Mouse (Mus musculus): Measurements from ENCODE around the gene Herpud2. TPM values are rescaled to one million over a fixed set of nuclear protein-coding genes. Genes with fewer than 3 reads are reported as not detected.
A peak's percentile ranks its signal among the peaks of the same experiment; 100 is the strongest.

The Herpud2 gene
- polyA plus RNA-seq, 1 experiment from 2014 or later: 34.3 TPM

DNA sequence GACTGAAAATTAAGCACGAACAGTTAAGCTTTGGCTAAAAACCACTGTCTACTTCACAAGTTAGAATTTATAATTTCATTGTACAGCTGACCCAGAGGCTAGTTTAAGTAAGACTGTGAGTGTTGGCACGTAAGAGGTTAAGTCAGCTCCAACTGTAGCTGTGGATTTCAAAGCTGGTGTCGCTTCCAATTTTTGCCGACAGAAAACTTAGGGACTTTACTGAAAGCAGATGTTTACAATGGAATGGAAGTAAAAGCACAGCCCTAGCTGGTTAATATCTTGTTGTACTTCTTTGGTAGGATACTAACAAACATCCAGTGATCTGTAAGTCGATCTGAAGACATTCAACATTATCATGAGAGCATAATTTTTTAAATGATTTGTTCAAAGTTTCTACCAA, 23.0 kb upstream of the Herpud2 start:
- Histone ChIP-seq H3K9ac (no peak overlapping the region), H3K4me2 (peak overlapping the region; percentile 36), H3K27ac (peak overlapping the region; percentile 83), H3K4me3 (no peak overlapping the region), H3K36me3 (no peaks in the 10 kb centered on the region), H3K27me3 (no peaks in the 10 kb centered on the region), H3K4me1 (peaks cover 10% of the 10 kb centered on the region), H3K9me3 (no peaks in the 10 kb centered on the region)
- no peak for ATAC-seq (ENCODE audit: insufficient number of reproducible peaks, low FRiP score, low TSS enrichment, low read depth)
- 29% methylated on average over 5 of the region's 5 CpGs for WGBS

DNA sequence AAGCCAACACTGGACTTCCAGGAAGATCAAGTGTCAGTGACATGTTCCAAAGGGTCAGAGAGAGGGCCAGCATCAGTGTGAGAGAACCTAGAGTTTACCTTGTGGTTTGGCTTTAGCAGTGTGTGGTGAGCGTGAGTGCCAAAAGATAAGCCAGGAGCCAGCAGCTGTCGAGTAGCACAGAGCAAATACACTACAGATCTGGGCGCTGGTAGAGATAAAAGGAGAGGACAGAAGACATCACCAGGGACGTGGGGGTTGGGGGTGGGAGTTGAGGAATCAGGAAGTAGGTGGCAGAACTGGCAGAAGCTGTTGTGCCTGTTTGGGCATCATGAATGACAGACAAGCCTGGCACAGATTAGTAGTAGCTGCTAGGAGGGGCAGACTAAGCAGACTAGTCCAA, 21.6 kb upstream of the Herpud2 start:
- Histone ChIP-seq H3K36me3 (no peaks in the 10 kb centered on the region), H3K4me2 (no peak overlapping the region), H3K9me3 (no peaks in the 10 kb centered on the region), H3K27ac (no peak overlapping the region), H3K4me1 (peaks cover 10% of the 10 kb centered on the region), H3K4me3 (no peak overlapping the region), H3K9ac (no peak overlapping the region), H3K27me3 (no peaks in the 10 kb centered on the region)
- no peak for ATAC-seq (ENCODE audit: insufficient number of reproducible peaks, low FRiP score, low TSS enrichment, low read depth)
- 41% methylated on average over 4 of the region's 4 CpGs for WGBS

DNA sequence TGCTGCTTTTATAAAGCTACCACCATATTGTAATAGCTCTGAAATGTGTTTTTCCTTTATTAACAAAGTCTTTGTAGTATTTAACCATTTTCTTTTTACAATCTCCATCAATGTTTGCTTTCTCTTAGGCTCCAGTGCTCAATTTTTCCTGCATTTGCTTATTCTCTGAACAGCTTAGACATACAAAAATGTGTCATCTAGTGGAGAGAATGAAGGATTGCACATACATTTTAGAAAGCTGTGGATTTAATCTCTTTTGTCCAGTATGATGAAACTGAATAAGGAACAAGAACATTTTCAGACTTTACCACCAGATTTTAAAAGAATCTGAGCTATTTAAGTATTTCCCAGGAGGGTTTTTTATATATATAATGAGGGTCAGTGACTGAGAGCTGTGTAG, 18.0 kb upstream of the Herpud2 start:
- H3K27ac ChIP-seq: no peak overlapping the region
- ATAC-seq (ENCODE audit: insufficient number of reproducible peaks, low FRiP score, low TSS enrichment, low read depth): no peak
- H3K27me3 ChIP-seq: no peaks in the 10 kb centered on the region
- no peaks in the 10 kb centered on the region for H3K9me3 ChIP-seq
- no peak overlapping the region for H3K4me2 ChIP-seq
- no peak overlapping the region for H3K9ac ChIP-seq
- no peaks in the 10 kb centered on the region for H3K4me1 ChIP-seq
- no peaks in the 10 kb centered on the region for H3K36me3 ChIP-seq
- H3K4me3 ChIP-seq: no peak overlapping the region

DNA sequence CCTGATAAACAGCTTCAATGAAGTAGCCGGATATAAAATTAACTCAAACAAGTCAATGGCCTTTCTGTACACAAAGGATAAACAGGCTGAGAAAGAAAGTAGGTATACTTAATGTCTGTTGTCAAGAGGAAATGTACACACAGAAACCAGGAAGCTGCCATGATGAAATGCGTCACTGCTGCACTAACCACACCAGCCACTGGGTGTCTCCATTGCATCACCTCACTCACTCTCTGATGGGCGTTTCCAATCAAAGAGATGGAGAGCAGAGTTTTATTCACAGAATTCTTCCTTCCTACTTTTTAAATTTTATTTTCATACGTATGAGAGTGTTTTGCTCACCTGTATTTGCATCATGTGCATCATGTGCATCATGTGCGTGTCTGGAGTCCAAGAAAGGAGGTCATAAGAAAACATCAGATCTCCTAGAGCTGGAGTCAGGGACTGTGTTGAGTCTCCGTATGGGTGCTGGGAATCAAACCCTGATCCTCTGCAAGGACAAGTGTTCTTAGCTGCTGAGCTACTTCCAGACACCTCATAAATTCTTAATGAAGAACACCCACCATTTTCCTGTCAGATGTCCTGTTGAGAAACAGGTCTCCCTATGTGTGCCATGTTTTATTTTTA, 16.0 kb upstream of the Herpud2 start:
- ATAC-seq (ENCODE audit: insufficient number of reproducible peaks, low FRiP score, low TSS enrichment, low read depth): no peak
- Histone ChIP-seq H3K27ac (no peak overlapping the region), H3K4me3 (no peak overlapping the region), H3K36me3 (no peaks in the 10 kb centered on the region), H3K4me2 (no peak overlapping the region), H3K4me1 (no peaks in the 10 kb centered on the region), H3K9ac (no peak overlapping the region), H3K27me3 (no peaks in the 10 kb centered on the region), H3K9me3 (no peaks in the 10 kb centered on the region)
- WGBS: 35% methylated on average over 6 of the region's 6 CpGs

DNA sequence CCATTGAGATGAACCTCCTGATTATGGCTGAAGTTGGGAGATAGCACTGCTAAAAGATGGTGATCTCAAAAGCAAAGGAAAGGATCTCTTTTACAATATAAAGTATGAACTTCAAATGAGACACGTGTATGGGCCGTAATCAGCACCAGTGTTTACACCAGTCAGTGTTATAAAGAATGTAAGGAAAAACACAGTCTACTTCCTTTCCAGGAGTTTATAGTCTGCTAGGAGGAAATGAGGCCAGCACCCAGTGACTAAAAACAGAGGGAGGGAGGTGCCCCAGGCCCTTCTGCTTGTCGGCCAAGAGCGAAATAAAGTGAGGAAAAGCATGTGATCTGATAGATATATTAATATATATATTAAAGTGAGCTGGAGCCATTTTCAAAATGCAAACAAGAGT, 6.6 kb upstream of the Herpud2 start:
- H3K27me3 ChIP-seq: no peaks in the 10 kb centered on the region
- no peak overlapping the region for H3K9ac ChIP-seq
- H3K27ac ChIP-seq: no peak overlapping the region
- 35% methylated on average over 4 of the region's 4 CpGs for WGBS
- ATAC-seq (ENCODE audit: insufficient number of reproducible peaks, low FRiP score, low TSS enrichment, low read depth): no peak
- no peaks in the 10 kb centered on the region for H3K4me1 ChIP-seq
- H3K4me3 ChIP-seq: no peak overlapping the region
- no peak overlapping the region for H3K4me2 ChIP-seq
- H3K9me3 ChIP-seq: no peaks in the 10 kb centered on the region
- no peaks in the 10 kb centered on the region for H3K36me3 ChIP-seq

DNA sequence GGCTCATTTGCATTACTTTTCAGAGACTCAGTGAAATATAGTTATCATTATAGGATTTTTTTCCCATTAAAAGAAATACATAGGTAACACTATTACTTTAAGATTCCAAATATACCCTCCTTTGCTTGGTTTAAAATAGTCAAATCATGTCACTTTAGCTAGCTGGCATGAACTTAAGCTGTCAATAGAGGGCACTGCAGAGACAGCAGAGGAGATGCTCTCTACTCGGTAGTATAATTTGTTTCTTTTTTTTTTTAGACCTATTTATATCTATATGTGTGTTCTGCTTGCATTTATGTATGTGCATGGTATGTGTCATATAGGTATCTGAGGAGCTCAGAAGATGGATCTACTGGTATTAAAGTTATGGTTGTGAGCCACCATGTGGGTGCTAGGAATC, 4.8 kb upstream of the Herpud2 start:
- ATAC-seq (ENCODE audit: insufficient number of reproducible peaks, low FRiP score, low TSS enrichment, low read depth): no peak
- H3K27me3 ChIP-seq: no peaks in the 10 kb centered on the region
- WGBS: 14% methylated on average over 1 of the region's 1 CpGs
- H3K4me3 ChIP-seq: no peak overlapping the region
- no peak overlapping the region for H3K9ac ChIP-seq
- H3K27ac ChIP-seq: no peak overlapping the region
- H3K36me3 ChIP-seq: no peaks in the 10 kb centered on the region
- H3K9me3 ChIP-seq: no peaks in the 10 kb centered on the region
- H3K4me2 ChIP-seq: no peak overlapping the region
- H3K4me1 ChIP-seq: peaks cover 8% of the 10 kb centered on the region; the same call in 1 of the 2 replicates

DNA sequence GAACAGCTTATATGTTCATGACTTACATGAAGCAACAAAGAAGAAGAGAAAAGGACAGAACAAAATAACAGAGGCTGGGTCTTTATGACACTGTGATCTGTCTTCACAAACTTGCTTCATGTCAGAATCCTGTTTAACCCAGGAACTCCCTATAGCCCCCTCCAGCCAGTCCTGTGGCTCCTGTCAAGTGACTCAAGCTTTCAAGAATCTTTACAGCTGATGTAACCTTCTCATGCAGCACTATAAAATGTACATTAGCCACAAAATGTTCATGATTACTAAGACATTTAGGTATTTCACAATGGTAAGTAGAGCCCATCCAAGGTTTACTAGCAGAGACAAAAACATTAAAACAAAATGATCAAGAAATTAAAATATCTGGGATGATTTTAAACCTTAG, 1.4 kb upstream of the Herpud2 start:
- H3K4me1 ChIP-seq: peaks cover 19% of the 10 kb centered on the region
- H3K9me3 ChIP-seq: no peaks in the 10 kb centered on the region
- no peak for ATAC-seq (ENCODE audit: insufficient number of reproducible peaks, low FRiP score, low TSS enrichment, low read depth)
- no peaks in the 10 kb centered on the region for H3K27me3 ChIP-seq
- H3K27ac ChIP-seq: no peak overlapping the region
- H3K4me3 ChIP-seq: no peak overlapping the region
- H3K36me3 ChIP-seq: no peaks in the 10 kb centered on the region
- no peak overlapping the region for H3K9ac ChIP-seq
- no peak overlapping the region for H3K4me2 ChIP-seq

DNA sequence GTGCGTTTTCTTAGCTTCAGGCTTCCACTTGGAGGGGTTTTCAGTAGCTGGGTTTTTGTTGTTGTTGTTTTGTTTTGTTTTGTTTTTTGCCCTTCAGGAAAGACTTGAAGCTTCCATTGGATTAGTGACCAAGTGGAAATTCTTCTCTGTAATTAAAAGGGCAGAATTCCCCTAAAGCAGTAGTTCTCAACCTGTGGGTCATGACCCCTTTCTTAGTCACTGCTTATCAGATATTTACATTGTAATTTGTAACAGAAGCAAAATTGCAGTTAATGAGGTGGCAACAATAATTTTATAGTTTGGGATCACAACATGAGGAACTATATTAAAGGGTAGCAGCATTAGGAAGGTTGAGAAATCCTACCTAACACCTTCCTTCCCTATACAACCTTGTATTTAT, 837 bp upstream of the Herpud2 start:
- H3K9ac ChIP-seq: peak overlapping the region; percentile 79; the same call in 1 of the 2 replicates
- H3K27me3 ChIP-seq: no peaks in the 10 kb centered on the region
- peaks cover 19% of the 10 kb centered on the region for H3K4me1 ChIP-seq
- peak overlapping the region; percentile 99 for H3K27ac ChIP-seq
- ATAC-seq (ENCODE audit: insufficient number of reproducible peaks, low FRiP score, low TSS enrichment, low read depth): no peak
- WGBS: 3% methylated on average over 1 of the region's 1 CpGs
- H3K4me2 ChIP-seq: peak overlapping the region; percentile 57
- no peaks in the 10 kb centered on the region for H3K9me3 ChIP-seq
- H3K36me3 ChIP-seq: no peaks in the 10 kb centered on the region
- H3K4me3 ChIP-seq: peak overlapping the region; percentile 83

DNA sequence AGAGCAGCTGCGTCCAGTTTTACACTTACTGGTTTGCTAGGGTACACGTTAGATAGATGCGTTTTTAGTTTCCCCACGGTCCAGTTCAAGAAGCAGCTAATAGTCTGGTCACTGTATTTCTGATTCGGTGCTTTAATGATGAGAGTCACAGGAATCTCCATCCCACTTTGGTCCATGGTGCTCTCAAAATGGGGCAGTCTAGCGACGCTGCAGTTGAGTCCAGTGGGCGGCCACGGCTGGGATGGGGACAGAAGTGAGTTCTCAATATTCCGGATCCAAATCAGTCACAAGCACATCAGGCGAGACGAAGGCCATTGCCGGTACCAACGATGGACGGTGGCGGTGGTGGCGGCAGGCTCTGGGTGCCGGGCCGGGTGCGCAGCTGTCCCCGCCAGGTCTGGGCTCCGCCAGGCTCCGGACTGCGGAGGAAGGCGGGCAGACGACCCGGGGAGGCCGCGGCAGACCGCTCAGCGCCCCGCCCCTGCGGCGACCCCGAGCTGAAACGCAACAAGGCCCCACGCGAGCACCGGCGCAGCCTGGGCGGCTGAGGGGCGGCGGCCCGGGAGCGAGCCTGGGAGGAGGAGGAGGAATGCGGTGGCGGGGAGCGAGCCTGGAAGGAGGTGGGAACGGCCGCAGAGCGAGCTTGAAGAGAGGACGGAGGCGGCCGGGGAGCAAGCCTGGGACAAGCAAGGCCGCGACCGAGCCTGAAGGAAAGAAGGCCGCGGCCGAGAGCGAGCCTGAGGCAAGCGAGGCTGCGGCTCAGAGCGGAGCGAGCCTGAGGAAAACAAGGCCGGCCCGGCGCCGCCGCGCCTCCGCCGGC, 619 bp downstream of the Herpud2 start:
- Histone ChIP-seq H3K27me3 (no peaks in the 10 kb centered on the region), H3K4me1 (peaks cover 21% of the 10 kb centered on the region), H3K4me2 (peak overlapping the region; percentile 57), H3K27ac (peak overlapping the region; percentile 99), H3K36me3 (no peaks in the 10 kb centered on the region), H3K4me3 (peak overlapping the region; percentile 83), H3K9me3 (no peaks in the 10 kb centered on the region), H3K9ac (peak overlapping the region; percentile 79)
- WGBS: under 1% methylated on average over 72 of the region's 73 CpGs
- ATAC-seq (ENCODE audit: insufficient number of reproducible peaks, low FRiP score, low TSS enrichment, low read depth): peak; percentile 75

DNA sequence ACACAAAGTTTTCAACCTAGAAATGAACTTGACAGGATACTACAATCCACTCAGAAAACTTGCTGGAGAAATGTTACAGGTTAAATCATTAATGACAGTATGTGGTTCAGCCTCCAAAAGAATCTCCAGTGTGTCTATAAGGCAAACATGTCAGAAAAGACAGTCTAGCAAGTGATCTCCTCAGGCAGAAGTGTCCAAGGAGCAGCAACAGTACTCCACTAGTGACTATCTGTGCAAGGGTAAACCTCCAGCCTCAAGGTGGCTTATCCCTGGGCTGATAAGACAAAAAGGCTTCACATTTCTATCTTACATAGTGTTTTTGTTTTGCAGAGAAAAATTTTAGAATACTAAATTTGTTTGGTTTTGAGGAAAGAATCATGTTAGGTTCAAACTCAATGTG, 2.9 kb downstream of the Herpud2 start:
- no peak overlapping the region for H3K27ac ChIP-seq
- peaks cover 21% of the 10 kb centered on the region for H3K4me1 ChIP-seq
- no peak overlapping the region for H3K4me3 ChIP-seq
- H3K27me3 ChIP-seq: no peaks in the 10 kb centered on the region
- 0 out of 2 replicates have a peak overlapping the region, but pooled peaks have one; percentile 12 for H3K4me2 ChIP-seq
- H3K9ac ChIP-seq: no peak overlapping the region
- ATAC-seq (ENCODE audit: insufficient number of reproducible peaks, low FRiP score, low TSS enrichment, low read depth): no peak
- H3K36me3 ChIP-seq: no peaks in the 10 kb centered on the region
- H3K9me3 ChIP-seq: no peaks in the 10 kb centered on the region

DNA sequence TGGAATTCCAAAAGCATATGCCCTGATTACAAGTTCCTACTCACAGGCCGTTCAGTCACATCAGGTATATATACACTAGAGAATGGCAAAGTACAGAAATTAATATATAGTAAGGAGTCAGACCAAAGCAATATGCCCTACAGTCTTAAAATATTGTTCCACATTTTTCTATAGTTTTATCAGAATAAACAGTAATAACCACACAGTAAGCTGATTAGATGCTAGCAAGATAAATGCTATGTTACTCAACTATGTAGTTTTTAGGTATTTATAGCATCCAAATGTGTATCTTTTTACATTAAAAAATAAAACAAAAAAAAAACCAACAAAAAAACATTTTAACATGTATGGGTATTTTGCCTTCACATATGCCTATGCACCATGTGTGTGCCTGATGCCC, 5.7 kb downstream of the Herpud2 start:
- H3K9me3 ChIP-seq: no peaks in the 10 kb centered on the region
- H3K27me3 ChIP-seq: no peaks in the 10 kb centered on the region
- WGBS: 83% methylated on average over 1 of the region's 1 CpGs
- no peak overlapping the region for H3K27ac ChIP-seq
- H3K9ac ChIP-seq: no peak overlapping the region
- ATAC-seq (ENCODE audit: insufficient number of reproducible peaks, low FRiP score, low TSS enrichment, low read depth): no peak
- peaks cover 13% of the 10 kb centered on the region for H3K4me1 ChIP-seq
- no peak overlapping the region for H3K4me2 ChIP-seq
- no peaks in the 10 kb centered on the region for H3K36me3 ChIP-seq
- H3K4me3 ChIP-seq: no peak overlapping the region

DNA sequence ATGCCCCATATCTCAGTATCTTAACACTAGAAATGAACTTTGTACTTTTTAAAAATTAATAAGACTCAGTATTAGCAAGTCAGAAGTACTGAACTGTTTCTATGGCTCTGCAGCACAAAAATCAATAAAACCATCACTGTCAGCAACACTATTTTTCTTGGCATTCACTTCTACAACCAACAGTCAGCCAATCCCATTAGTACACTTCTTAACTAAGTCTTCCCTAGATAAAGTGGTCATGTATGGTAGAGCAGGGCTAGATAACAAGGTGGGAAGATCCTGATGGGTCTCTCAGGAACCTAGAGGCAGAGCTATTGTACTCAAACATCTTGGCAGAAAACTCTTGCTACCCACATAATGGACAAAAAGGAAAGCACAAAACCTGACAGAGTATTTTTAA, 7.7 kb downstream of the Herpud2 start:
- Histone ChIP-seq H3K9me3 (no peaks in the 10 kb centered on the region), H3K36me3 (no peaks in the 10 kb centered on the region), H3K9ac (no peak overlapping the region), H3K4me1 (peaks cover 9% of the 10 kb centered on the region), H3K4me3 (no peak overlapping the region), H3K4me2 (no peak overlapping the region), H3K27ac (no peak overlapping the region), H3K27me3 (no peaks in the 10 kb centered on the region)
- ATAC-seq (ENCODE audit: insufficient number of reproducible peaks, low FRiP score, low TSS enrichment, low read depth): no peak

All from limb, embryonic 15.5 days (tissue).